Mouse (Mus musculus): ENCODE results near the gene Clstn2.

- TF ChIP-seq EP300 (IDR thresholded peaks at IDR 0.05; ENCODE audit: low read depth) (no peak), CTCF (IDR thresholded peaks at IDR 0.05; ENCODE audit: low read depth) (no peak)
Observed at GRCm38 (mm10) chr9:97867013-97867700, 165.8 kb downstream of the Clstn2 start.

All from heart, postnatal 0 days (tissue).